Mouse (Mus musculus): ENCODE measurements around the gene Zfp384. TPM values are rescaled to one million over a fixed set of nuclear protein-coding genes. Genes with fewer than 3 reads are reported as not detected.

The Zfp384 gene
- polyA plus RNA-seq (2012; rRNA removed), result 39.5 and 59.5 TPM in 2 replicates

DNA sequence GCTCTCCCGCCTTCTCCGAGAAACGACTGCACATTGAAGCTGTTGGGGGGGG, at the start of gene Zfp384:
Gene Zfp384 (plus strand): TSS at position 17 of the 52 bp plus-strand sequence.
- 0% methylated on average over 3 of the region's 3 CpGs for WGBS
- no peak for DNase-seq (ENCODE audit: low read depth, low spot score)

DNA sequence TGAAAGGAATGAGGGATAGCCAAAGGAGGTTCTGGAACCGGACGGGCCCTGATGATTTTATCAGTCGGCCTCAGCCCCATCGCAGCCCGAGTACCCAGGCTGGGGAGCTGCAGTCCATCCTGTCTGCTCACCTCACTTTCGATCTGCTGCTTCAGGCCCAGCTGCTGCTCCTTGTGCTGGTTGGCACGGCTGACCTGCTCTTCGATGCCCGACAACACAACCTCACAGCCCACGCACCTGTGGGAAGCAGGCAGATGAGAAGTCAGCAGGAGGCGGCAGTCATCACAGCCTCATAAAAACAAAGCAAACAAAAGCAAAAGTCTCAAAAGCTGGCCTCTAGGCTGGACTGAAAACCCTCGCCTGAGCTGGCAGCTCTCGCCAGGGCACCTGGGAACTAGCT, 49.0 kb upstream of the Zfp384 start:
- 40% methylated on average over 13 of the region's 13 CpGs for WGBS

DNA sequence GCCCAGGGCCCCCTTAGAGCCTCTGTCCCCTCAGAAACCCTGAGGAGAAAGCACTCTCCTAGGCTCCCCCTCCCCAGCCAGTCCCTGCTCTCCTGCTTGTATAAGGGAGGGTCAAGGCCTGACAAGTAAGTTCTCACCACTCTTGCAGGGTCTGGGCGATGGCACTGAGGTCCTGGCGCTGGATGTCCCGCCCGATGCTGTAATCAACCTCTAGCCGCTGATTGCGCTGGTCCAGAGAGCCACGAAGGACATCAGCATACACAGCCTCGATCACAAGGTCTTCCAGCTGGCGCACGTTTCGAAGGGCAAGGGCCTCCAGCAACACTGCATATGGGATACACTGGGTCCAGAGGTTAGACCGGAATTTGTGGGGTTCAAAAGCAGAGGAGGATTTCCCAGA, 47.9 kb upstream of the Zfp384 start:
- WGBS, result 85% methylated on average over 12 of the region's 12 CpGs

More for the DNA sequence above, 49.0 kb upstream of the Zfp384 start:
- no peak for DNase-seq (ENCODE audit: low read depth, low spot score)

DNA sequence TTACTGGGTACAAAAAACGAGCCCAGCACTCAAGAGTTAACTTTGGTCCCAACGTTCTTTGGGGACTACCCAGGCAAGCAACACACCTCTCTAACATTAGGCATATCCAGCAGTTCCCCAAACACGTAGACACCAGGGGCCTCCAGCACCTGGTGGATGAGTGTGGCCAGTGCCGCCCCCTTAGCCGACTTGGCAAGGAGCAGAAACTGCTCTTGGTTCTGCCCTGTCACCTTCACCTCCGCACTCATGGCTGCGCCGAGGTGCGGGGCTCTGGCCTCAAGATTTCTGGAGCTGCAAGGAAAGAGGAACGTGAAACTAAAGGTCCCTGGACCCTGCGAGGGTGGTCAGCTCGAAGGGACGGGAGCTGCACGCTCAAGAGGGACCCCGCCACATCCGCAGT, 44.3 kb upstream of the Zfp384 start:
- no peak for DNase-seq (ENCODE audit: low read depth, low spot score)
- 15% methylated on average over 16 of the region's 16 CpGs for WGBS

More for the DNA sequence above, 47.9 kb upstream of the Zfp384 start:
- DNase-seq (ENCODE audit: low read depth, low spot score), result no peak

DNA sequence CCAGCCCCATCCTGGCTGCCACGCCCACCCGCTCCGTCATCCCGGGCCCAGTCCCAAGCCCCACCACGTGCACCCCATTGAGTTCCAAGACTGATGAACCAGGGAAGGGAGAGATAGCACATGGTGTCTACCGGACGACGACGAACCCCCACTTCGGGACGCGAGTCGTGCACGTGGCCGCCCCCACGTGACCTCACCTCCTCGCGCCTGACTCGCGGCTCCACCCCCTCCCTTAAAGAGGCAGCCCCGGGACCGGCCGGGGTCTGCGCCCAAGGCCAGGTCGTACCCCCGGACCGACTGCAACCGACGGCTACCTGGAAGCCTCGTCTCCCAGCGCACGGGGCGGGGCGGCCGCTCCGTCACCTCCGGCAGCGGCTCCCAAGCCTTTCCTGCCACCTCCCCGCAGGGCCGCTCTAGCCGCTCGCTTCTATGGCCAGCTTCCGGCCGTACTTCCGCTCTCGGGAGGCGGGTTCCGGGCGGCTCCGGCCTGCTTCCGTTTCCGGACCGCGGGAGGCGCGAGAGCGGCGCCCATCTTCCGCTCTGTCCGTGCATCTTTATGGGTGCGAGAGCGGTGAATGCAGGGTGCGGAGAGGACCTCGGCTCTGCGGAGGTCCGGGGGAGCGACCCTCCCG, 43.7 kb upstream of the Zfp384 start, which contains the start of gene Cops7a:
Gene Cops7a (minus strand): TSS at position 451 of the 632 bp plus-strand sequence.
- under 1% methylated on average over 68 of the region's 68 CpGs for WGBS
- DNase-seq (ENCODE audit: low read depth, low spot score), result peak; percentile 82

DNA sequence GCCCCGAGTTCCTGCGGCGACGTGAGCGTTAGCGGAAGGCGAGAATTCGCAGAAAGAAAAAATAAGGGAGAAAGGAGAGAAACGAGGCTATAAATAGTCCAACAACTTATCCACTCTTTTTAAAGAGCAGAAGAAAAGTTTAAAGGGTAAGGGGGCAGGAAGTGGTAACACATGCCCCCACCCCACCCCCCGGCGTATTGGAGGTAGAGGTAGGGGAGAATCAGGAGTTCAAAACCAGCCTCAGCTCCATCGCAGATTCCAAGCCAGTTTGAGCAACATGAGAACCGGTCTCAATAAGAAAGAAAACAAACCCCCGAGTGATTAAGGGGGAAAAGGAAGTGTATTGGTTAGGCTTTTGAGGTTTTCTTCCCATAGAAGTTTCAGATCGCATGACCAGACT, 43.2 kb upstream of the Zfp384 start:
- WGBS, result 6% methylated on average over 15 of the region's 15 CpGs
- DNase-seq (ENCODE audit: low read depth, low spot score), result no peak

DNA sequence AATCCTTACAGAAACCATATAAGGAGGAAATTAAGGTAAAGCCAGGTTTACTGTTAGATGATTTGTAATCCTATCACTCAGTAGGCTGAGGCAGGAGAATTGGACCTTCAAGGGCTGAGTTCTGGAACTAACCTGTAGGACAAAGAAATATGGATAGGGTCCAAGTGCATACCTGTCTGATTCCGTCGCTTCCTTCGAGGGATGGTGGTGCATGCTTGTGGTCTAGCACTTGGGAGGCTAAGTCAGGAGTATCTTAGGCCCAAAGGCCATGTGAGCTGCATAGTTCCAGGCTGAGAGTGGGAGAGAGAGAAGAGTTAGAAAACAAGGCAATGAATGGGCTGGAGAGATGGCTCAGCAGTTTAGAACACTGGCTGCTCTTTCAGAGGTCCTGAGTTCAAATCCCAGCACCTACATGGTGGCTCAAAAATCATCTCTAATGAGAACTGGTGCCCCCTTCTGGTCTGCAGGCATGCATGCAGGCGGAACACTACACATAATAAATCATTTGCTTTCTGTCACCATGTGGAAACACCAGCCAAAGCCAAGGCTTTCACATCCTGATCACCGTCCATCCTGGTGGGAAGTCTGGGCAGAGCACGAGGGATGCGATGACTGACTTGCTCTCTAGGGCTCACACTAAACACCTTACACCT, 42.4 kb upstream of the Zfp384 start:
- WGBS, result 94% methylated on average over 7 of the region's 7 CpGs
- DNase-seq (ENCODE audit: low read depth, low spot score), result no peak

DNA sequence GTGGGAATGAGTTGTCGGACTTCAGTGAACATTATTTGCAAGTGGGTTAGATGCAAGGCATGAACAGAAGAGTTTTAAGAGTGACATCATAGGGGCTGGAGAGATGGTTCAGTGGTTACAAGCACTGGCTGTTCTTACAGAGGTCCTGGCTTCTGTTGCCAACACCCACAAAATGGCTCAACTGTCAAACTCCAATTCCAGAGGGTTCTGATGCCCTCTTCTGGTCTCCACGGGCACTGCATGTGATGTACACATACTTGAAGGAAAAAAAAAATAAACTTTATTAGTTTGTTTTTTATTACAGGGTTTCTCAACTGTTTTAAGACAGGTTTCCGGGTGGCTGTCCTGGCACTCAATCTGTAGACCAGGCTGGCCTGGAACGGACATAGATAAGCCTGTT, 41.2 kb upstream of the Zfp384 start:
- 44% methylated on average over 4 of the region's 4 CpGs for WGBS
- DNase-seq (ENCODE audit: low read depth, low spot score), result no peak

DNA sequence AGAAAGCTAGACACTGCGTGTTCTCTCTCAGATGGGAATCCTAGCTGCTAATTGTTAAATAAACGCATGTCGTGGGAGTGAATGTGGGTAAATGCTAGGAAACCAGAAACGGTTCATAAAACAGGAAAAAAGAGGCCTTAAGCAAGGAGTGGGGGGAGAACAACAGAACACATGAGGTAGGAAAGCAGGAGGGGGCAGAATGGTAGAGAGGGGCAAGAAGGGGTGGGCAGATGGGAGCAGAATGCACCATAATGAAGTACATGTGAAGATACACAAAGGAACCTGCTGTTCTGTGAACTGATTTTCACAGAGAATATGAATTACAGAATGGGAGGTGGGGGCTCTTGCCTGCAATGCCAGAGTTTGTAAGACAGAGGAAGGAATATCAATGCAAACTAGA, 16.7 kb upstream of the Zfp384 start:
- no peak for DNase-seq (ENCODE audit: low read depth, low spot score)
- WGBS, result 71% methylated on average over 4 of the region's 4 CpGs

DNA sequence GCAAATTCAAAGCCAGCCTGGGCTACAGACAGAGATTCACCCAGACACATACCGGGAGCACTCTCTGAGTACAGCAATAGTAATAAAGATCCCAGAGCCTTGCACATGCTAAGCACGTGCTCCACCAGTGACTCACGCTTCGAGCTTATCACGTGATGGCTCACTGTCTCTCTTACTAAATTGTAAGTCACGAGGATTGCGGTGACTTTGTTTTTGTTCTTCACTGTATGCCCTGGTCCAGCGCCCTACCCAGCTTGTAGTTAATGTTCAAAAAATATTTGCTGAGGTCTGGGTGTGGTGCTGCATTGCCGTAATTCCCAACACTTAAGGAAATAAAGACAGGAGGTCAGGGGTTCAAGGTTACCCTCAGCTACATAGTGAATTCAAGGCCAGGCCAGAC, 15.6 kb upstream of the Zfp384 start:
- DNase-seq (ENCODE audit: low read depth, low spot score), result peak; percentile 87
- WGBS, result 34% methylated on average over 9 of the region's 9 CpGs

DNA sequence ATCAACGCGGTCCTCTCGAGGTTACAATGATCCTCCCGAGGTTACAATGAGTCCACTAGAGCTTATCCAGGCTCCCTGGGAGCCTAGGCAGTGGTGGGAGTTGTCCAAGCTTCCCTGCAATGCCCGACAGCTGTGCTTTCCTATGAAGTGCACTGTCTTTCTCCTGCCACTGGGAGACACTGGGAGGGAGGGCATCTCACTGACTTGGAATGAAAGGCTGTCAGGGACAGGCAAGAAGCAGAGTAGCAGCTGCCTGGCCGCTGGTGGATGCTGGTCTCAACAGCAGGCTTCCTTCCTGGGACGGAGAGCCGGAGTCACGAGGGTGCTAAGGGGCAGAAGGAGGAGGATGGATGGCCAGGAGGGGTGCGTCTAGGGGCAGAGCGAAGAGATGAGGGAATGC, 15.1 kb upstream of the Zfp384 start:
- 22% methylated on average over 11 of the region's 11 CpGs for WGBS
- no peak for DNase-seq (ENCODE audit: low read depth, low spot score)

DNA sequence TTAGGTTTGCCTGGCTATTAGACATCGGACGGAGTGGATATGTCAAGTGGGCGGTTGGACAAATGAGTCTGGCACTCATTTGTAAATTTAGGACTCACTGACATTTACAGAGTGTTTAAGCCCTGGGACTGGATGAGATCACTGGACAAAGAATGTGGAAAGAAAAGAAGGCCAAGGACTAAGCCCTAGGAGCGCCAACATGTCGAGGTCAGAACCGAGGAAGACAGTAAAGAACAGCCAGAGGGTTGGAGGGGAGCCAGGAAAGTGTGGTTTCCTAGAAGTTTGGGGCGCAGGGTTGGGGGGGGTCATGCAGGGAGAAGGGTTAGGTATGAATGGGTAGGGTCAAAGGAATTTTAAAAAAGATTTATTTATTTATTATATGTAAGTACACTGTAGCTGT, 13.7 kb upstream of the Zfp384 start:
- no peak for DNase-seq (ENCODE audit: low read depth, low spot score)
- 67% methylated on average over 7 of the region's 7 CpGs for WGBS

DNA sequence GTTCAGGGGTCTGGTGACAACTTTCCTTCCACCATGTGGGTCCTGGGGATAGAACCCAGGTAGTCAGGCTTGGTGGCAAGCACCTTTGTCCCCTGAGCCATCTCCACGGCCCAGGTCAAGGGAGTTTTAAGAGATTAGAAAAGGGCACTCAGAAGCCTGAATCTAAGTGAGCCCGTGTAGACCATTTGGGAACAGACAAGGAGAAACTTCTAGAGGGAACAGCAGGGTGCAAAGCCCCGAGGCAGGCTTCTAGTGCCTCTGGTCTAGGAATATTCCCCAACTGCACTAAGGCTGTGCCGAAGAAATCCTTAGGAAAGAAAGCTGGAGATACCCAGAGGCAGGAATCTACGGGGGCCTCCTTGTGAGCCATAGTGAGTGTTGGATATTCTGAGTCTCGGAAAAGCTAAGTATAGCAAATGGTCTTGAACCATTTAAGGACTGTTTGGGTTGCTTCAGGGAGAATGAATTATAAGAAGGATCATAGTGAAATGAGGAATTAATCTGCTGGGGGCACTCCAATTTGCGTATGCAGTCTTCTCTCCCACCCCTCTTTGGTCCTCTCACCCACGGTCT, 13.0 kb upstream of the Zfp384 start:
- WGBS, result 65% methylated on average over 8 of the region's 8 CpGs
- no peak for DNase-seq (ENCODE audit: low read depth, low spot score)

DNA sequence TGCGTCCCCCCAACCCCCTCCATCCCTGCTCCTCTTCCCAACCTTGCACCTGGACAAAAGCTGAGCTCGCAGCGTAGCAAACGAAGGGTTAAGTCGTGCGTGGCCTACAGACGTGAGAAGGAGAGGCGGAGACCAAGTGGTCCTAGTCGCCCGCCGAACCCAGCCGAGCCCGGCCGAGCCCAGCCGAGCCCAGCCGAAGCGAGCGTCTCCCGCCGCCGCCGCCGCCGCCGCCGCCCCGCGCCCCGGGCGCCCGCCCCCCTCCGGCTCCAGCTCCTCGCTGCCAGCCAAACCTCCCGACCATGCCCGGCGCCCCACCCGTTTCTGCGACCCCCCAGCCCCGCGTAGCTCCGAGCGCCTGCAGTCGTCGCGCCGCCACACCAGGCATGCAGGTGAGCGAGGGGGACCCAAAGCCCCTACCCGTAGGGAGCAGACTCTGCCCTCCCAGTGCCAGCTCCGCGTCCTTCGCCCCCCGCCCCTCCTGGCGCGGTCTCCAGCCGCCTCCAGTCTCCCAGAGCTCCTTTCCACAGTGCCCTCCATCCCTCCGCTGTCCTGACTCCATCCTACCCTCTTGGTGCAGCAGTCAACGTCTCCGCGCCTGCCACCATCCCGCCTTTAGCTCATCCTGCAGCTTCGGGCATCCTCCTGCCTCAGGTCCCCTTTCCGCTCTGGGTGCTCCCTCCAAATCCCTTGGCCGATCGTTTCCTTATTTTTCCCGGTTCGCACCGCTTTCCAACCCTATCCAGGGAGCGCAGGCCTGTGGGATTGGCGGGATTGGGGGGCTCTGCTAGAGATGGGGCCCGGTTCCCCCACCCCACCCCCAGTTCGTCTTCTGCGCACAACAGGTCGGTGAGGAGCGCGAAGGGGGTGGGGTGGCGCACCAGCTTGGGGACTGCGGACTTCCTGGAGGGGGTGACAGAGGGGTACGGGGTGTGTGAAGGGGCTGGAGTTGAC, 12.1 kb upstream of the Zfp384 start, which contains the start of gene Pianp:
Gene Pianp (plus strand): TSS at position 144 of the 951 bp plus-strand sequence.
- no peak for DNase-seq (ENCODE audit: low read depth, low spot score)
- WGBS, result 1% methylated on average over 73 of the region's 78 CpGs

DNA sequence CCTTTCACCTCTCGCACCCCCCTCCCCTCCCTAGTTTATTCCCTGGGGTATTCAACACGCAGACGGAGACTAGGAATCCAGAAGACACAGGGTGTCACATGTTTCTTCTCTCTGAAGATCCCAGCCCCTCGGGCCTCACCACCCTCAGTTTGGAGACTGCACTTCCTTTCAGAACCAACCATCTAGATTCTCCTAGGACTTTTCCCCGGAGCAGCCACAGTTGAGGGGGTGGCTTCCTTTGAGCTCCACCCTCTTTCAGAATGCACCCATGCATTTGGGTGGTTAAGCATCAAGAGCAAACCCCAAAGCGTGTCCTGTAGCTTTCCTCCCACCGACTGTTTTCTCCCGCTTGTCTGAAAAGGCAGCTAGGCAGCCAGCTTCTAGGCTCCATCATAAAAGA, 10.9 kb upstream of the Zfp384 start:
- WGBS, result 11% methylated on average over 8 of the region's 8 CpGs
- DNase-seq (ENCODE audit: low read depth, low spot score), result no peak

DNA sequence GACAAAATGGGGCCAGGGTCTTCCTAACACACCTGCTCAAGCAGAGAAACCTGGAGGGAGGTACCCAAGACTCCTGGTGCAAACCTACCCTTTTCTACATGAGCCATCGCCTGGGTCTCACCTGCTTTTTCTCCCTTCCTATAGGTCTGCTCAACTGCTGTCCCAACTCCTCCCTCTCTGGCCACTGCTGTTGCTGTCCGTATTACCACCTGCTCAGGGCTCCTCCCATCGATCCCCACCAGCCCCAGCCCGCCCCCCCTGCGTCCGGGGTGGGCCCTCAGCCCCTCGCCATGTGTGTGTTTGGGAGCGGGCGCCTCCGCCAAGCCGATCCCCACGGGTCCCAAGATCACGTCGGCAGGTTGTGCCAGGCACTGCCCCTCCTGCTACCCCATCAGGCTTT, 9.9 kb upstream of the Zfp384 start:
- 38% methylated on average over 14 of the region's 14 CpGs for WGBS
- no peak for DNase-seq (ENCODE audit: low read depth, low spot score)

DNA sequence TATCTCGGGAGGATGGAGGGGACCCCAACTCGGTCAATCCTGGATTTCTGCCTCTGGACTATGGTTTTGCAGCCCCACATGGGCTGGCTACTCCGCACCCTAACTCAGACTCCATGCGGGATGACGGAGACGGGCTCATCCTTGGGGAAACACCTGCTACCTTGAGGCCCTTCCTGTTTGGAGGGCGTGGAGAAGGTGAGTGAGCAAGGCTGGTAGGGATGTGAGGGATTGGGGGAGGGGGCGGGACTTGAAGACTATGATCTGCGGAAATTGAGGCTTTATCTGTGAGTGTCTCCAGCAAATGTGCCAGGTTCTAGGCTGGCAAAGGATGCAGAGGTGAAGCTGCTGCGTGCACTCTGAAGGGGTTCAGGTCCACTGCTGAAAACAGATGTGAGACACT, 9.4 kb upstream of the Zfp384 start:
- no peak for DNase-seq (ENCODE audit: low read depth, low spot score)
- WGBS, result 31% methylated on average over 10 of the region's 10 CpGs

DNA sequence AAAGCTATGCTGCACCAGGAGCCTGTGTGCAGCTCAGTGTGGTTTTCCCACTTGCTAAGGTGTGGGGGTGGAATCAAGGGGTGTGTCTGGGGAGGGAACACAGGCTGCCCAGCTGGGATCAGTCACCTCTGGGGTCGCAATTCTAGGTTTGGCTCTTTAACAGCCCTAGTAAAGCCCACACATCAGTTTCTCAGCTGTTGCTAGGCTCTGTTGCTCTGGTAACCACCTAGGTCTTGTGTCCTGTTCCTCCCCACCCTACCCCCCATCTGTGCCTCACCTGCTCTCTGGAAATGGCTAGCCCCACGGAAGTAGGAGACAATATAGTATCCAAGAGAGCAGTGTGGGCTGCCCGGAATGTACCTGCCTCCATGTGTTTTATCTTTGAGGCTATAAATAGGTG, 5.2 kb upstream of the Zfp384 start:
- no peak for DNase-seq (ENCODE audit: low read depth, low spot score)
- 14% methylated on average over 3 of the region's 3 CpGs for WGBS

DNA sequence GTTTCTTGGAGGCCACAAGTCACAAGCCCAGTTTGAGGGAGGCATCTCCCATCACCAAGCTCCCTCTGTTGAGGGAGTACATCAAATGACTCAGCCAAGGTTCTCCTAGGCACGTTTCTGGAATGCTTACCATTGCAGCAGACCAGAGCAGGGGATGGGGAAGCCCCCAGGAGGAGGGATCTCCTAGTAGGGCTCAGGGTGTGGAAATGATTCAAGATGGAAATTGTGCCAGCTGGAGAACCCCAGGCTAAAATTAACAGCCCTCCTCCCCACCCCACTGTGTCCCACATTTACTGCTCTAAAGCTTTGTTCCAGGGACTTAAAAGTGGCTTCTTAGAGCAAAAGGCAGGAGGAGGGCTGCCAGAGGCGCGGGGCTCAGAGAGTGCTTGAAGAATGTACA, 3.9 kb upstream of the Zfp384 start:
- 45% methylated on average over 3 of the region's 3 CpGs for WGBS
- no peak for DNase-seq (ENCODE audit: low read depth, low spot score)

DNA sequence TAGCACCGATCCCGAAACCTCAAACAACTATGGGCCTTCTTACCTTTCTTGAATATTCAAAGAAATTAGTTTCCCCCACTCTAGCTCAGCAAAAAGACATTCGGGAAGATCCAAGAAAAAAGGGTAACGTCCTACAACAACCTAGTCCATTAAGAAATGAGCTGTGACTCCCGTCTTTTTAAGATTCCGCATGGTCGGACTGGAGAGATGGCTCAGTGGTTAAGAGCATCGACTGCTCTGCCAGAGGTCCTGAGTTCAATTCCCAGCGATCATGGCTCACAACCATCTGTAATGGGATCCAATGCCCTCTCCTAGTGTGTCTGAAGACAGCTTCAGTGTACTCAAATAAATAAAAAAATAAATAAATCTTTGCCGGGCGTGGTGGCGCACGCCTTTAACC, 885 bp upstream of the Zfp384 start:
- no peak for DNase-seq (ENCODE audit: low read depth, low spot score)
- WGBS, result 44% methylated on average over 13 of the region's 13 CpGs

Data from large intestine, adult 2 months (tissue).